Mouse (Mus musculus) forebrain, embryonic 11.5 days (tissue): ENCODE data around the gene Tmem38b. TPM values are rescaled to one million over a fixed set of nuclear protein-coding genes. Genes with fewer than 3 reads are reported as not detected.

ENCODE experiments used
- ATAC-seq: fragments of 200-750 bp; cut with Nextera tagmentation; replicated peaks from 2 replicates; pipeline ENCODE4 v1.8.0; 2017; ENCODE audit warnings: moderate TSS enrichment; ENCODE audit not compliant: low FRiP score
- DNase-seq: peaks from one replicate; pipeline ENCODE4 v3.0.0-alpha.2; 2017; ENCODE audit warnings: low spot score
- H3K27ac ChIP-seq: fragments of 300-500 bp; sonication (generic); 2 replicates; pipeline ENCODE4 v1.5.1; 2014; ENCODE audit warnings: low read depth, low read length
- H3K27me3 ChIP-seq: fragments of 300-500 bp; sonication (generic); 2 replicates; pipeline ENCODE4 v1.6.1; 2014; ENCODE audit warnings: mild to moderate bottlenecking, low read length, mixed read lengths; ENCODE audit not compliant: control insufficient read depth, insufficient read depth
- H3K36me3 ChIP-seq: fragments of 300-500 bp; sonication (generic); 2 replicates; pipeline ENCODE4 v1.6.1; 2014; ENCODE audit warnings: mild to moderate bottlenecking, low read length, moderate library complexity, mixed read lengths; ENCODE audit not compliant: control insufficient read depth, insufficient read depth
- H3K4me1 ChIP-seq: fragments of 300-500 bp; sonication (generic); replicated peaks from 2 replicates; pipeline ENCODE4 v1.6.1; 2014; ENCODE audit warnings: low read length, mixed read lengths; ENCODE audit not compliant: control insufficient read depth, insufficient read depth
- H3K4me2 ChIP-seq: fragments of 300-500 bp; sonication (generic); 2 replicates; pipeline ENCODE4 v1.6.1; 2014; ENCODE audit warnings: low read depth, mild to moderate bottlenecking, low read length, moderate library complexity, mixed read lengths; ENCODE audit not compliant: severe bottlenecking
- H3K4me3 ChIP-seq: fragments of 300-500 bp; sonication (generic); 2 replicates; pipeline ENCODE4 v1.5.1; 2014; ENCODE audit warnings: low read depth, low read length
- H3K9ac ChIP-seq: fragments of 300-500 bp; sonication (generic); 2 replicates; pipeline ENCODE4 v1.6.1; 2014; ENCODE audit warnings: low read length
- H3K9me3 ChIP-seq: fragments of 300-500 bp; sonication (generic); 2 replicates; pipeline ENCODE4 v1.6.1; 2016; ENCODE audit warnings: low read length, mixed read lengths; ENCODE audit not compliant: control insufficient read depth
- WGBS: fragments of 180-500 bp; shearing (Covaris S2); extraction: QIAGEN DNeasy Blood & Tissue Kit; methylation state at CpG from one replicate; pipeline ENCODE4 v1.1.7; 2014; 5-methylcytosine and 5-hydroxymethylcytosine counted together
- polyA plus RNA-seq: library from polyadenylated mRNA; unstranded; fragments of >200 nt; fragmentation: Nextera tagmentation; extraction: Ambion mirVana; gene quantifications from 2 replicates; pipeline ENCODE4 v1.2.1, GENCODE M21; 2014

Gene Tmem38b
- polyA plus RNA-seq, 1 experiment from 2014 or later = 9.1 TPM

DNA sequence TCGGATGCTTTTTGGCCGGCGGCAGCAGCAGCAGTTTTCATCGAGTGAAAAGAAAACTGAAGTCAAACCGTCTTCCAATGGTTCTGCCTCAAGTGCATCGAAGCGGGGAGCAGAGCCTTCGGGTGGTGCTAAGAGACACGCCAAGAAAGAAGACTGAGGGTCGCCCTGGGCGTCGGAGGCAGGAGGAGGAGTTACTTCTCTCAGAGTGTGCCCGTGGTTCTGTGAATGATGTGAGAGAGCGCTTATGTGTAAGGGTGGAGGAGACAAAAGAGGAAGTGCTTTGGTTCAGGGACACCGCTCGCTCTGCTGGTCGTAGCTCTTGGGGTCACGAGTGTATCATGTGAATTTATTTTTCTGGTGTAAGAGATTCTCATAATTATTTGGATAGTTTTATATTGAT is 34.1 kb downstream of the Tmem38b start:
- H3K4me3 ChIP-seq = no peak overlapping the region
- no peaks in the 10 kb centered on the region for H3K27me3 ChIP-seq
- no peak overlapping the region for H3K9ac ChIP-seq
- ATAC-seq (no peak), DNase-seq (no peak)
- no peaks in the 10 kb centered on the region for H3K9me3 ChIP-seq
- no peak overlapping the region for H3K27ac ChIP-seq
- no peaks in the 10 kb centered on the region for H3K4me1 ChIP-seq
- H3K36me3 ChIP-seq = no peaks in the 10 kb centered on the region
- no peak overlapping the region for H3K4me2 ChIP-seq
- 50% methylated on average over 18 of the region's 18 CpGs for WGBS

DNA sequence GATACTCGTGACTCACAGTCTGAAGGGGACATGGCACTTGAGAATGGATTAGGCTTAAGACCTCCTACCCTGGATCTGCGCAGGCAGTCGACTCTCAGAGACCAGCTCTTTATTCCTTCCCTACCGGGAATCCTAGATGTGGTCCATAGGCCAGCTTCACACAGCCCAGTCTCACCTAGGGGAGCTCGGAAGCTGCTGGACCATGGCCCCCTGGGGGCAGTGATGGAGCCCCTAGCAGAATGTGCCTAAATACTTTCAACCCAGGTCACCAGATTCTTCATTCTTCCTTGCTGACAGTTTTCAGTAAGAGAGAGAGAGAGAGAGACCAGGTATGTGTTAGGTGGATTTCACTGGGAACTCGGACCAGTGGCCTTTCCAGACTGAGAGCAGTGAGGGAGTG is 36.3 kb downstream of the Tmem38b start:
- H3K27ac ChIP-seq = no peak overlapping the region
- no peaks in the 10 kb centered on the region for H3K27me3 ChIP-seq
- H3K4me2 ChIP-seq = no peak overlapping the region
- H3K36me3 ChIP-seq = no peaks in the 10 kb centered on the region
- H3K9ac ChIP-seq = no peak overlapping the region
- H3K9me3 ChIP-seq = no peaks in the 10 kb centered on the region
- DNase-seq (no peak), ATAC-seq (no peak)
- no peak overlapping the region for H3K4me3 ChIP-seq
- 64% methylated on average over 6 of the region's 6 CpGs for WGBS
- no peaks in the 10 kb centered on the region for H3K4me1 ChIP-seq

DNA sequence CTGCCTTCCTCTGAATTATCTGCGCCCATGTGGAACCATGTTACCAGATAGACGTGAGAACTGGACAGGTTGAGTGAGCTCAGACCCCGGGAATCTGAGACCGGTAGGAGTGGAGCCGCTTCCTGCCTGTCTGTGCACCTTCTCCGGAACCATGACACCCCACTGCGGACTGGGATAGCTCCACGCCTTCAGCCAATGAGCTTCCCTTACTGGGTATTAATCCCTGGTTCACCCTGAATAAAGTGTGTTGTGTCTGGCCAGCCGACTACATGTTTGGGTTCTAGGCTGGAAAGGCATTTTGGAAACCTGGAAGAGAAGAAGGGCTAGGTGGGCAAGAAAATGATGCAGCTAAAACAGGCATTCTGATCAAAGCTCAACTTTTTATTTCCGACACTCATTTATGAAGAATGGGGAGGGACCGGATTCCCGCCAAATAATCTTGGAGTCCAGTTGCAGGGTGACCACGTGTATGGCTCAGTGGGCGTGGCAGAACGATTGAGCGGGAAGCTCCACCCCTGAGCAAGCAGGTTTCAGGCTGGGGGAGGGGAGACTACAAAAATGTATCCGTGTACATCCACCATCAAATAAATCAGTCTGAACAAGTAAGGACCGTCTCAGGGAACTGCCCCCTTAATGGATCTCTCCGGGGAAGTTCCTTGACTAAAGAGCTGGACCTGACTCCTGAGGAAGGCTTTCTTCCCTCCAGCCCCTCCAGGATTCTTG is 38.4 kb downstream of the Tmem38b start:
- WGBS = 89% methylated on average over 19 of the region's 19 CpGs
- Histone ChIP-seq H3K36me3 (no peaks in the 10 kb centered on the region), H3K4me1 (no peaks in the 10 kb centered on the region), H3K4me2 (no peak overlapping the region), H3K27me3 (no peaks in the 10 kb centered on the region), H3K4me3 (no peak overlapping the region), H3K9me3 (no peaks in the 10 kb centered on the region), H3K9ac (no peak overlapping the region), H3K27ac (no peak overlapping the region)
- no peak for DNase-seq
- ATAC-seq = no peak

- no peaks in the 10 kb centered on the region for H3K4me1 ChIP-seq
- no peaks in the 10 kb centered on the region for H3K36me3 ChIP-seq
- H3K4me2 ChIP-seq = no peak overlapping the region
- H3K4me3 ChIP-seq = no peak overlapping the region
- DNase-seq (no peak), ATAC-seq (no peak)
- H3K9me3 ChIP-seq = peaks cover 1% of the 10 kb centered on the region; the same call in 1 of the 2 replicates
- no peaks in the 10 kb centered on the region for H3K27me3 ChIP-seq
- H3K9ac ChIP-seq = no peak overlapping the region
- H3K27ac ChIP-seq = no peak overlapping the region
These were observed 40.6 kb downstream of the Tmem38b start for GRCm38 (mm10) chr4:53866459-53866858.

GRCm38 (mm10) chr4:53878542-53879417 is 52.9 kb downstream of the Tmem38b start:
- H3K4me3 ChIP-seq = no peak overlapping the region
- H3K4me1 ChIP-seq = no peaks in the 10 kb centered on the region
- H3K9ac ChIP-seq = no peak overlapping the region
- H3K36me3 ChIP-seq = no peaks in the 10 kb centered on the region
- DNase-seq = no peak
- 56% methylated on average over 24 of the region's 24 CpGs for WGBS
- ATAC-seq = no peak
- H3K4me2 ChIP-seq = peak overlapping the region; percentile 32; the same call in 1 of the 2 replicates
- no peaks in the 10 kb centered on the region for H3K27me3 ChIP-seq
- no peaks in the 10 kb centered on the region for H3K9me3 ChIP-seq
- H3K27ac ChIP-seq = no peak overlapping the region

GRCm38 (mm10) chr4:53882921-53883682 is 57.3 kb downstream of the Tmem38b start:
- H3K36me3 ChIP-seq = no peaks in the 10 kb centered on the region
- 82% methylated on average over 17 of the region's 17 CpGs for WGBS
- H3K4me3 ChIP-seq = no peak overlapping the region
- no peaks in the 10 kb centered on the region for H3K9me3 ChIP-seq
- H3K27me3 ChIP-seq = no peaks in the 10 kb centered on the region
- no peak overlapping the region for H3K9ac ChIP-seq
- H3K4me2 ChIP-seq = no peak overlapping the region
- DNase-seq = no peak
- no peaks in the 10 kb centered on the region for H3K4me1 ChIP-seq
- no peak overlapping the region for H3K27ac ChIP-seq
- no peak for ATAC-seq

DNA sequence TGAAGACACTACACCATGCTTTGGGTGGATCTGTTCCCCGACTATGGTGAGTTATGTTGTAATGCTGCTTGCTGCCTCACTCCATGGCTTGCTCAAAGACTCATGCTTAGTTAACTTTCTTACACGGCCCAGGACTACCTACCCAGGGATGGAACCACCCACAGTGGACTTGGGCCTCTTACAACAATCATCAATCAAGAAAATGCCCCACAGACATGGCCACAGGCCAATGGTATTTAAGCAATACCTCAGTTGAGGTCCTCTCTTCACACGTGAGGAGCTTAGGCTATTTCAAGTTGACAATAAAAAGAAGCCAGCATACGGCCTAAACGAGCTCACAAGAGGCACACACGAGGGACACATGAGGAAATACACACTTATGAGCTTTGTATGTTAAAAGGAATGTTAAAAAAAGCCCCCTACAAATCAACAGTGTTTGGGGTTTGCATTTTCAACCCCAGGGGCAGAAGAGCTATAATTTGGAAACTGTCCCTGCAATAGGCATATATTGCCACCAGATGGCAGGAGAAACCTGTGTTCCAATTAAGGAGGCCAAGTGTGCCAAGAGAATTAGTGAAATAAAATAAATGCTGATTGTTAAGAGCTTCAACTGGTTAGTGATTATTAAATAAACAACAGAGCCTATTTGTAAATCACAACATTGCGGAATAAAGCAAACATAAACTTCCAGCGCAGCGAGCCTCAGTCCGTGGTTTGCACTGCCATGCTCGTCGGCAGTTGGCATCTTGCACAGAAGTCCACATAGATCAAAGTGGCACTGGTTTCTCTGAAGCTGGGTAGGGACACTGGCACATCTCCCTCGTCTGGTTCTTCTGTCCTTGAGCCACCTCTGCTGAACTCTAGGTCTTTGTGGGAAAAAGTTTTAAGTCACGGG is 58.8 kb downstream of the Tmem38b start:
- Histone ChIP-seq H3K4me1 (no peaks in the 10 kb centered on the region), H3K36me3 (no peaks in the 10 kb centered on the region), H3K9me3 (no peaks in the 10 kb centered on the region), H3K27ac (no peak overlapping the region), H3K4me2 (no peak overlapping the region), H3K27me3 (no peaks in the 10 kb centered on the region), H3K4me3 (no peak overlapping the region), H3K9ac (no peak overlapping the region)
- ATAC-seq (no peak), DNase-seq (no peak)
- WGBS = 70% methylated on average over 14 of the region's 14 CpGs
